Mouse (Mus musculus): ENCODE measurements around the gene Oaz1.
"Not testable (repeated sequence)": the region's sequence is repeated elsewhere in the genome, so short reads cannot be mapped to it uniquely, and the experiment has no call there.

GRCm38 (mm10) chr10:80828587-80828986 is 2.1 kb downstream of the Oaz1 start:
- TF ChIP-seq POLR2A (IDR thresholded peaks at IDR 0.05; ENCODE audit: insufficient read length, low read depth); POLR2AphosphoS2 (IDR thresholded peaks at IDR 0.05; ENCODE audit: insufficient read length, low read depth); USF1 (IDR thresholded peaks at IDR 0.05; ENCODE audit: low read depth): not testable (repeated sequence)

Data from myocyte (in vitro differentiated cells).